Mouse (Mus musculus): Measurements from ENCODE around the gene Cog4.

DNA sequence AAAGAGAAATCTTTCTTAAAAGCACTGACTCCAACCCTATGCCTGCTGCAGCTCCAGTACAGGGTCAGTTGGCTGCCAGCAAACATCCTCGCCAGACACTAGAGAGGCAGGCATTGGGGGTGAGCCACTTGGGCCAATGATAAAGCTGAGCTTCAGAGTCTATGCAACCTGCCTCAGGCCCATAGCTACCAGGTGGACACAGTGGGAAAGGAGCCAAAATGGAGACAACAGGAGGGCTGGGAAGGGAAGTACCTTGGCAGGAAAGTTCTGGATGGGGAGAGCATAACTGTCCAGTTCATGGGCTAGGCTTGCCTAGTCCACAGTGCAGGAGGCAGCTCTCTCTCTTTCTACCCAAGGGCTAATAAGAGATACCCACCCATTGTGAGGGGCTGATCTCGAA is 46.5 kb downstream of the Cog4 start:
- no peak for TF ChIP-seq POLR2A (IDR thresholded peaks at IDR 0.05; ENCODE audit: borderline replicate concordance, extremely low read depth, insufficient read depth, insufficient read length, poor library complexity, severe bottlenecking)
- no peak for TF ChIP-seq CTCF (IDR thresholded peaks at IDR 0.05; ENCODE audit: borderline replicate concordance, extremely low read depth, insufficient read depth, insufficient read length)

Measured in brain, embryonic 14.5 days (tissue).